Mouse (Mus musculus) cortical plate, adult 2 months (tissue): Measurements from ENCODE around the gene Slc43a2.

ENCODE experiments used
- CTCF ChIP-seq: fragments of 200-500 bp; IDR thresholded peaks from 2 replicates; pipeline ENCODE4 v1.5.1; 2011; ENCODE audit warnings: mild to moderate bottlenecking, control low read depth, low read length; ENCODE audit not compliant: insufficient read depth; ENCODE audit errors: extremely low read depth
- POLR2A ChIP-seq: fragments of 200-500 bp; IDR thresholded peaks from 2 replicates; pipeline ENCODE4 v1.6.1; 2011; ENCODE audit warnings: mild to moderate bottlenecking, low read length, control low read depth; ENCODE audit not compliant: insufficient read depth; ENCODE audit errors: extremely low read depth

- TF ChIP-seq CTCF (no peak), POLR2A (no peak)
Measured at GRCm38 (mm10) chr11:75578609-75579008, 47.1 kb downstream of the Slc43a2 start.
